Mouse (Mus musculus) erythroblast, embryonic 14.5 days (primary cell): Measurements from ENCODE around the gene Prkag1.

Source experiments
- GATA1 ChIP-seq: IDR thresholded peaks from 2 replicates; pipeline ENCODE4 v1.6.1; 2012; ENCODE audit warnings: low read length, inconsistent platforms, mixed read lengths
- TAL1 ChIP-seq: IDR thresholded peaks from 3 replicates; pipeline ENCODE4 v1.6.1; 2012; ENCODE audit warnings: low read length, inconsistent platforms, mixed read lengths

DNA sequence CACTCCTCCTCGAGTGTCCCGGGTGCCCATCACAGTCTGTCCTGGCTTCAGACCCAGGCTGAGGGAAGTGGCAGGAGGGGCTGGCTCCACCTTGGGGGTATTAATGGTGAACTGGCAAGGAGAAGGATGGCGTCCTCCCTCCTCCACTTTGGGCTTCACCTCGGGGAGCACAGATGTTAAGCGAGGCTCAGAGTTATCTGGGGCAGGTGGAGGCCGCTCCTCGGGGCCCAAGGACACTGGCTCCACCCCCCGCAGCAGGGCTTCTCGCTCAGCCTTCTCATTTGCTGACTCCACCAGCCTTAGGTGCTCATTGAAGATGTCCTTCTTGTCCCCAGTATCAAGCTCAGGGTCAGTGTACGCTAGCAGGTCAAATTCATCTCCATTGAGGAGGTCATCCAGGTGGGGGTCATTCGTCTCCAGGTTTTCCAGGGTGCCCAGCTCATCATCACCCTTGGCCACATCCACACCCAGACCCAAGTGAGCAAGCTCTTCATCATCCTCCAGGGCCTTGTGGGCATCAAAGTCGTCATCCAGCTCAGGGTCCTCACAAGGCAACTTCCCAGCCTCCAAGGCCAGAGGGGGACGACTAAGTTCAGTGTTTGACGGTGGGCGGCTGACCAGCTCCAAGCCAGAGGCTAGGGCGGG is 18.8 kb upstream of the Prkag1 start:
- TF ChIP-seq GATA1 (no peak), TAL1 (no peak)
